Mouse (Mus musculus): Measurements from ENCODE around the gene Gadl1. TPM values are rescaled to one million over a fixed set of nuclear protein-coding genes. Genes with fewer than 3 reads are reported as not detected.

Gene Gadl1
- polyA plus RNA-seq, 1 experiment from 2014 or later = 0.59 TPM

GRCm38 (mm10) chr9:116101842-116102241 lies 192.6 kb downstream of the Gadl1 start:
- no peak overlapping the region for H3K9ac ChIP-seq (ENCODE audit: low read length)
- DNase-seq (ENCODE audit: low spot score) (no peak), ATAC-seq (ENCODE audit: insufficient number of reproducible peaks, low FRiP score, low TSS enrichment, low read depth) (no peak)
- peaks cover 12% of the 10 kb centered on the region; the same call in 1 of the 2 replicates for H3K4me1 ChIP-seq (ENCODE audit: control insufficient read depth, insufficient read depth, low read length)
- H3K27ac ChIP-seq (replicated peaks; ENCODE audit: low read depth, low read length) = no peak overlapping the region
- no peaks in the 10 kb centered on the region for H3K27me3 ChIP-seq (ENCODE audit: control insufficient read depth, insufficient read depth, low read length)
- 71% methylated on average over 11 of the region's 11 CpGs for WGBS
- no peaks in the 10 kb centered on the region for H3K9me3 ChIP-seq (ENCODE audit: control insufficient read depth, low read length)
- no peak overlapping the region for H3K4me2 ChIP-seq (ENCODE audit: low read depth, severe bottlenecking)
- no peak overlapping the region for H3K4me3 ChIP-seq (ENCODE audit: low read depth, low read length)
- no peaks in the 10 kb centered on the region; the same call in 1 of the 2 replicates for H3K36me3 ChIP-seq (ENCODE audit: control insufficient read depth, insufficient read depth, low read length)

GRCm38 (mm10) chr9:116104770-116105169 lies 195.5 kb downstream of the Gadl1 start:
- Histone ChIP-seq H3K4me3 (ENCODE audit: low read depth, low read length) (no peak overlapping the region), H3K9me3 (ENCODE audit: control insufficient read depth, low read length) (no peaks in the 10 kb centered on the region), H3K27me3 (ENCODE audit: control insufficient read depth, insufficient read depth, low read length) (no peaks in the 10 kb centered on the region), H3K27ac (replicated peaks; ENCODE audit: low read depth, low read length) (no peak overlapping the region), H3K36me3 (ENCODE audit: control insufficient read depth, insufficient read depth, low read length) (peaks cover 14% of the 10 kb centered on the region; the same call in 1 of the 2 replicates), H3K4me1 (ENCODE audit: control insufficient read depth, insufficient read depth, low read length) (peaks cover under 1% of the 10 kb centered on the region; the same call in 1 of the 2 replicates), H3K4me2 (ENCODE audit: low read depth, severe bottlenecking) (no peak overlapping the region), H3K9ac (ENCODE audit: low read length) (no peak overlapping the region)
- ATAC-seq (ENCODE audit: insufficient number of reproducible peaks, low FRiP score, low TSS enrichment, low read depth) (no peak), DNase-seq (ENCODE audit: low spot score) (no peak)
- 95% methylated on average over 17 of the region's 17 CpGs for WGBS

- Histone ChIP-seq H3K9ac (ENCODE audit: low read length) (no peak overlapping the region), H3K4me3 (ENCODE audit: low read depth, low read length) (no peak overlapping the region), H3K4me2 (ENCODE audit: low read depth, severe bottlenecking) (no peak overlapping the region), H3K27ac (replicated peaks; ENCODE audit: low read depth, low read length) (no peak overlapping the region), H3K36me3 (ENCODE audit: control insufficient read depth, insufficient read depth, low read length) (peaks cover 14% of the 10 kb centered on the region; the same call in 1 of the 2 replicates), H3K27me3 (ENCODE audit: control insufficient read depth, insufficient read depth, low read length) (no peaks in the 10 kb centered on the region), H3K9me3 (ENCODE audit: control insufficient read depth, low read length) (no peaks in the 10 kb centered on the region), H3K4me1 (ENCODE audit: control insufficient read depth, insufficient read depth, low read length) (no peaks in the 10 kb centered on the region)
- DNase-seq (ENCODE audit: low spot score) (no peak), ATAC-seq (ENCODE audit: insufficient number of reproducible peaks, low FRiP score, low TSS enrichment, low read depth) (no peak)
- 71% methylated on average over 2 of the region's 2 CpGs for WGBS
Measured at GRCm38 (mm10) chr9:116108729-116109128, 199.5 kb downstream of the Gadl1 start.

GRCm38 (mm10) chr9:116111149-116111970 lies 202.1 kb downstream of the Gadl1 start:
- ATAC-seq (ENCODE audit: insufficient number of reproducible peaks, low FRiP score, low TSS enrichment, low read depth) (no peak), DNase-seq (ENCODE audit: low spot score) (no peak)
- no peak overlapping the region for H3K9ac ChIP-seq (ENCODE audit: low read length)
- WGBS = 86% methylated on average over 9 of the region's 9 CpGs
- no peaks in the 10 kb centered on the region for H3K4me1 ChIP-seq (ENCODE audit: control insufficient read depth, insufficient read depth, low read length)
- H3K4me2 ChIP-seq (ENCODE audit: low read depth, severe bottlenecking) = no peak overlapping the region
- no peak overlapping the region for H3K4me3 ChIP-seq (ENCODE audit: low read depth, low read length)
- peaks cover 14% of the 10 kb centered on the region; the same call in 1 of the 2 replicates for H3K36me3 ChIP-seq (ENCODE audit: control insufficient read depth, insufficient read depth, low read length)
- no peaks in the 10 kb centered on the region for H3K9me3 ChIP-seq (ENCODE audit: control insufficient read depth, low read length)
- no peaks in the 10 kb centered on the region for H3K27me3 ChIP-seq (ENCODE audit: control insufficient read depth, insufficient read depth, low read length)
- no peak overlapping the region for H3K27ac ChIP-seq (replicated peaks; ENCODE audit: low read depth, low read length)

- no peak overlapping the region for H3K4me3 ChIP-seq (ENCODE audit: low read depth, low read length)
- H3K36me3 ChIP-seq (ENCODE audit: control insufficient read depth, insufficient read depth, low read length) = peaks cover 4% of the 10 kb centered on the region; the same call in 1 of the 2 replicates
- no peak for ATAC-seq (ENCODE audit: insufficient number of reproducible peaks, low FRiP score, low TSS enrichment, low read depth)
- WGBS = 53% methylated on average over 4 of the region's 4 CpGs
- no peak overlapping the region for H3K4me2 ChIP-seq (ENCODE audit: low read depth, severe bottlenecking)
- no peaks in the 10 kb centered on the region for H3K27me3 ChIP-seq (ENCODE audit: control insufficient read depth, insufficient read depth, low read length)
- H3K4me1 ChIP-seq (ENCODE audit: control insufficient read depth, insufficient read depth, low read length) = no peaks in the 10 kb centered on the region
- no peak overlapping the region for H3K27ac ChIP-seq (replicated peaks; ENCODE audit: low read depth, low read length)
- no peak for DNase-seq (ENCODE audit: low spot score)
- H3K9me3 ChIP-seq (ENCODE audit: control insufficient read depth, low read length) = no peaks in the 10 kb centered on the region
- H3K9ac ChIP-seq (ENCODE audit: low read length) = no peak overlapping the region
Measured at GRCm38 (mm10) chr9:116114339-116114738, 205.1 kb downstream of the Gadl1 start.

- no peak overlapping the region for H3K4me3 ChIP-seq (ENCODE audit: low read depth, low read length)
- no peaks in the 10 kb centered on the region for H3K27me3 ChIP-seq (ENCODE audit: control insufficient read depth, insufficient read depth, low read length)
- ATAC-seq (ENCODE audit: insufficient number of reproducible peaks, low FRiP score, low TSS enrichment, low read depth) = no peak
- H3K4me1 ChIP-seq (ENCODE audit: control insufficient read depth, insufficient read depth, low read length) = no peaks in the 10 kb centered on the region
- H3K9ac ChIP-seq (ENCODE audit: low read length) = no peak overlapping the region
- H3K4me2 ChIP-seq (ENCODE audit: low read depth, severe bottlenecking) = no peak overlapping the region
- no peak overlapping the region for H3K27ac ChIP-seq (replicated peaks; ENCODE audit: low read depth, low read length)
- WGBS = 89% methylated on average over 7 of the region's 7 CpGs
- no peak for DNase-seq (ENCODE audit: low spot score)
- no peaks in the 10 kb centered on the region for H3K9me3 ChIP-seq (ENCODE audit: control insufficient read depth, low read length)
- H3K36me3 ChIP-seq (ENCODE audit: control insufficient read depth, insufficient read depth, low read length) = no peaks in the 10 kb centered on the region
Measured at GRCm38 (mm10) chr9:116115875-116116274, 206.6 kb downstream of the Gadl1 start.

GRCm38 (mm10) chr9:116118332-116118872 lies 209.1 kb downstream of the Gadl1 start:
- H3K36me3 ChIP-seq (ENCODE audit: control insufficient read depth, insufficient read depth, low read length) = no peaks in the 10 kb centered on the region
- WGBS = 77% methylated on average over 8 of the region's 8 CpGs
- H3K9ac ChIP-seq (ENCODE audit: low read length) = no peak overlapping the region
- H3K27me3 ChIP-seq (ENCODE audit: control insufficient read depth, insufficient read depth, low read length) = no peaks in the 10 kb centered on the region
- no peaks in the 10 kb centered on the region for H3K9me3 ChIP-seq (ENCODE audit: control insufficient read depth, low read length)
- no peak overlapping the region for H3K4me2 ChIP-seq (ENCODE audit: low read depth, severe bottlenecking)
- no peak overlapping the region for H3K27ac ChIP-seq (replicated peaks; ENCODE audit: low read depth, low read length)
- peaks cover 6% of the 10 kb centered on the region; the same call in 1 of the 2 replicates for H3K4me1 ChIP-seq (ENCODE audit: control insufficient read depth, insufficient read depth, low read length)
- DNase-seq (ENCODE audit: low spot score) (no peak), ATAC-seq (ENCODE audit: insufficient number of reproducible peaks, low FRiP score, low TSS enrichment, low read depth) (no peak)
- no peak overlapping the region for H3K4me3 ChIP-seq (ENCODE audit: low read depth, low read length)

- no peak for ATAC-seq (ENCODE audit: insufficient number of reproducible peaks, low FRiP score, low TSS enrichment, low read depth)
- no peak overlapping the region for H3K4me3 ChIP-seq (ENCODE audit: low read depth, low read length)
- H3K4me2 ChIP-seq (ENCODE audit: low read depth, severe bottlenecking) = no peak overlapping the region
- H3K4me1 ChIP-seq (ENCODE audit: control insufficient read depth, insufficient read depth, low read length) = peaks cover 6% of the 10 kb centered on the region; the same call in 1 of the 2 replicates
- no peak overlapping the region for H3K27ac ChIP-seq (replicated peaks; ENCODE audit: low read depth, low read length)
- DNase-seq (ENCODE audit: low spot score) = no peak
- WGBS = 81% methylated on average over 7 of the region's 7 CpGs
- H3K9me3 ChIP-seq (ENCODE audit: control insufficient read depth, low read length) = no peaks in the 10 kb centered on the region
- no peak overlapping the region for H3K9ac ChIP-seq (ENCODE audit: low read length)
- H3K27me3 ChIP-seq (ENCODE audit: control insufficient read depth, insufficient read depth, low read length) = no peaks in the 10 kb centered on the region
- no peaks in the 10 kb centered on the region for H3K36me3 ChIP-seq (ENCODE audit: control insufficient read depth, insufficient read depth, low read length)
Measured at GRCm38 (mm10) chr9:116119990-116120389, 210.7 kb downstream of the Gadl1 start.

Measured in limb, embryonic 11.5 days (tissue).